Mouse (Mus musculus) bone marrow, adult 2 months (tissue): ENCODE measurements around the gene Nelfe. TPM values are rescaled to one million over a fixed set of nuclear protein-coding genes. Genes with fewer than 3 reads are reported as not detected.
A peak's percentile ranks its signal among the peaks of the same experiment; 100 is the strongest.

Experiments used
- H3K27ac ChIP-seq: fragments of 200-500 bp; 2 replicates; pipeline ENCODE4 v1.5.1; 2012; ENCODE audit warnings: low read depth, mild to moderate bottlenecking, control low read depth, inconsistent platforms, low read length; ENCODE audit not compliant: control insufficient read depth, poor library complexity, insufficient read depth
- H3K4me1 ChIP-seq: fragments of 200-500 bp; 2 replicates; pipeline ENCODE4 v1.6.1; 2011; ENCODE audit warnings: low read length; ENCODE audit not compliant: control insufficient read depth, insufficient read depth
- H3K4me3 ChIP-seq: fragments of 200-500 bp; replicated peaks from 2 replicates; pipeline ENCODE3; 2011; ENCODE audit warnings: mild to moderate bottlenecking, low read depth, low read length, control low read depth; ENCODE audit not compliant: control insufficient read depth
- CTCF ChIP-seq: fragments of 200-500 bp; IDR thresholded peaks from 2 replicates; pipeline ENCODE4 v1.5.1; 2011; ENCODE audit warnings: low read length, control low read depth; ENCODE audit not compliant: control insufficient read depth, insufficient read depth
- POLR2A ChIP-seq: fragments of 200-500 bp; IDR thresholded peaks from 2 replicates; pipeline ENCODE4 v1.6.1; 2011; ENCODE audit warnings: low read depth, mild to moderate bottlenecking, control low read depth, low read length, borderline replicate concordance; ENCODE audit not compliant: control insufficient read depth
- WGBS: fragments of 180-500 bp; shearing (Covaris S2); methylation state at CpG from one replicate; pipeline ENCODE4 v1.1.7; 2018; 5-methylcytosine and 5-hydroxymethylcytosine counted together
- polyA plus RNA-seq: library from polyadenylated mRNA; stranded (reverse); fragments of >200 nt; gene quantifications from 2 replicates; pipeline ENCODE4 v1.2.4, GENCODE M21; 2011; ENCODE audit warnings: low replicate concordance; ENCODE audit not compliant: missing spikeins, insufficient read depth, insufficient read length

The Nelfe gene
- polyA plus RNA-seq, 1 experiment: 42.2 TPM

DNA sequence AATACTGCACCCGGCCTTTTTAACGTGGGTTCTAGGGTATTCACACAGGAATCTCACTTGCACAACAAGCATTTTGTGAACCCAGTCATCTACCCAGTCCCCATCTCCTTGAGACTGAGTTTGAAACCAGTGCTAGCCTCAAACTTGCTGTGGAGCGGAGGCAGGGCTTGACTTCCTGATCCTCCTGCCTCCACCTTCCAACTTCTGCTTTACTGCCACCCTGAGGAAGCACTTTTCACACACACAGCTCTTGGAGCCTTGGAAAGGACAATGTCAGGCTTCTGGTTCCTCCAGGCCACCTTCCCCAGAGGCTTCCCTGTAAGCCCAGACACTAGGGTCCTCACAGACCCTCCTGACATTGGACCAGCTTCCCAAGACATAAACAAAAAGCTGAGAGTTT is 33.1 kb downstream of the Nelfe start:
- H3K4me3 ChIP-seq: no peak overlapping the region
- WGBS: 37% methylated on average over 3 of the region's 3 CpGs
- H3K4me1 ChIP-seq: peaks cover 2% of the 10 kb centered on the region
- TF ChIP-seq POLR2A (no peak), CTCF (no peak)
- H3K27ac ChIP-seq: no peak overlapping the region

DNA sequence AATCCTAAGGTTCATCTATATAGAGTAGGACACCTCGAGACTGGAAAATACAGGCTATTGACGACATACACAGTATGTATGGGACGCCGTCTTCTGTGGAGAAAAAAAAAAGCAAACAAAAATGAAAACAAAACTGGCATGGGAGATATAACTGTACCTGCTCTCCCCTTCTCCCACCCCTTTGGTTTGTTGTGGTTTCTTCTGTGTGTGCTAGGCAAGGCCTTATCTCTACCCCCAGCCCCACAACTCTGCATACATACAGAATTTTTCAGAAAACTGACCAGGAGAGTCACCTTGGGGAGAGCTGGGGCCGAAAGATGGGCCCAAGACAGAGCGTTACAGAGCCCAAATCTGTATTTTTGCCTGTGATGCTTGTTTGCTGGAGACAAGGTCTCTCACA is 34.5 kb downstream of the Nelfe start:
- H3K4me3 ChIP-seq: no peak overlapping the region
- no peak overlapping the region for H3K27ac ChIP-seq
- peaks cover 2% of the 10 kb centered on the region for H3K4me1 ChIP-seq
- no peak for TF ChIP-seq POLR2A
- no peak for TF ChIP-seq CTCF
- 70% methylated on average over 6 of the region's 6 CpGs for WGBS

DNA sequence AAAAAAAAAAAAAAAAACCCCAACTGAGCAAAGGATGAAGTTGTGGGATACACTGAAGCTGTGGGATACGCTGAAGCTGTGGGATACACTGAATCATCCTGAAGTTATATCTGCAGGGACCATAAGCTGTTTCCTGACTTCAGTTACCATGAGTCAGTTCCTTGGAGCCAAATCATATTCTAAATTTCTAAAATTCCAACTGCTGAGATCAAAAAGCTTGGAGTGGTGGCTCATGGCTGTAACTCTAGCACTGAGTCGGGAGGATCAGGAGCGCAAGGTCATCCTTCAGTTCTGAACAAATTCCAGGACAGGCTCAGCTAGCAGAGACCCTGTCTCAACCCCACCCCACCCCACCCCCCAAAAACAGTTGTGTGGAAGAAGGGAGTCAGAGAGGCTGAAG is 35.4 kb downstream of the Nelfe start:
- TF ChIP-seq CTCF: no peak
- TF ChIP-seq POLR2A: no peak
- H3K27ac ChIP-seq: no peak overlapping the region
- 93% methylated on average over 3 of the region's 3 CpGs for WGBS
- no peak overlapping the region for H3K4me3 ChIP-seq
- peaks cover 2% of the 10 kb centered on the region for H3K4me1 ChIP-seq

DNA sequence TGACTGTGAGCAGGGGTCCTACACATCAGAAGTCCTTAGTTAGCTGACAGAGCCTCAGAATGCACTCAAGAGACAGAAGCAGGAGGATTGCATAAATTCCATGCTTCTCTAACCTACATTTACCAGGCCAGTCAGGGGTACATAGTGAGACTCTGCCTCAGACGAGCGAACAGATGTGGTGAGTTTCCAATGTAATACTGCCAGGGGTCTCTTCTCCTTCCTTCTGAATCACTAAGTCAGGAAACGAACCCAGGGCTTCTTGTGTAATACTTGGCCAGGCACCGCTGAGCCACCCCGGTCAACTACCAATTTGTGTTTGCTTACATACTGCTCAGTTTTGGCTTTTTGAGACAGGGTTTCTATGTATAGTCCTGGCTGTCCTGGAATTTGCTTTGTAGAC is 37.8 kb downstream of the Nelfe start:
- Histone ChIP-seq H3K4me1 (peaks cover 2% of the 10 kb centered on the region), H3K4me3 (no peak overlapping the region), H3K27ac (no peak overlapping the region)
- no peak for TF ChIP-seq POLR2A
- no peak for TF ChIP-seq CTCF
- 30% methylated on average over 5 of the region's 5 CpGs for WGBS

DNA sequence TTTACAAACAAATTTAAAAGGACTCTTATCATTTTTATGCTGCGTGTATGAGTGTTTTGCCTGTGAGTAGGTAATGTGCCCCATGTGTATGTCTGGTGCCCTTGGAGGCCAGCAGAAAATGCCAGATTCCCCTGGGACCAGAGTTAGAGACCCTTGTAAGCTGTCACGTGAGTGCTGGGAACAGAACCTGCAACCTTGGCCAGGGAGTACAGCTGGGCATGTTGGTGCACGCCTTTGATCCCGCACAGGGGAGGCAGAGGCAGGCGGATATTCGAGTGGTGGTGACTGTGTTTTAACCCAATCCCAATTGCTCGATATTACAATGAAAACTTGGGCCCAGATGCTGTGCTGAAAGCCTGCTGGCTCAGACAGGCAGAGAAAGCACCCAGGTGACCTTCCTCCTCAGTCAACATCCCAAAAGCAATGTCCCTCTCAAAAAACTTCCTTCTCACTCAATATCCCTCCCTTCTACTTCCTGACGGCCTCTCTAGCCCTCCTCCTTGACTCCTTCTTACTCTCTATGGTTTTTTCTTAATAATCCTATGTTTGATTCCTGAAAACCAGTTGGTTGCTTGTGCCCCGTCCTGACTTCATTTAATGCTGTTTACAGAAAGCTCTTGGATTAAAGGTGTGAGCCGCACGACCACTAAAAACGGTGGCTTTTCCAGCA is 40.0 kb downstream of the Nelfe start:
- 89% methylated on average over 12 of the region's 12 CpGs for WGBS
- no peak overlapping the region for H3K4me3 ChIP-seq
- TF ChIP-seq CTCF (no peak), POLR2A (no peak)
- H3K4me1 ChIP-seq: peaks cover 4% of the 10 kb centered on the region
- no peak overlapping the region for H3K27ac ChIP-seq

DNA sequence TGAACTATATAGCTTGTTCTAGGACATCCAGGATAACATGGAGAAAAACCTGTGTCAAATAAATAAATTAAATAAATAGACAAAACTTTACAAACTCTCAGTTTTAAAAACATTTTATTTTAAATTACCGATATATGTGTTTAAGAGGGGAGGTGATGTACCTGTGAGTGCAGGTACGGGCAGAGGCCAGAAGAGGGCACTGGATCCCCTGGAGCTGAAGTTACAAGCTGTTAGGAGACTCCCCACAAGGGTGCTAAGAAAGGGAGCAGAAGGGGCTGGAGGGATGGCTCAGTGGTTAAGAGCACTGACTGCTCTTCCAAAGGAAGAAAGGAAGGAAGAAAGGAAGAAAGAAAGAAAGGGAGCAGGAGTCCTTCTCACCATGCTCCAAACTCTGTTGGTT is 41.2 kb downstream of the Nelfe start:
- 95% methylated on average over 2 of the region's 2 CpGs for WGBS
- peaks cover 7% of the 10 kb centered on the region for H3K4me1 ChIP-seq
- H3K27ac ChIP-seq: no peak overlapping the region
- no peak overlapping the region for H3K4me3 ChIP-seq
- peak; percentile 33; the same call in 1 of the 2 replicates for TF ChIP-seq CTCF
- TF ChIP-seq POLR2A: no peak

DNA sequence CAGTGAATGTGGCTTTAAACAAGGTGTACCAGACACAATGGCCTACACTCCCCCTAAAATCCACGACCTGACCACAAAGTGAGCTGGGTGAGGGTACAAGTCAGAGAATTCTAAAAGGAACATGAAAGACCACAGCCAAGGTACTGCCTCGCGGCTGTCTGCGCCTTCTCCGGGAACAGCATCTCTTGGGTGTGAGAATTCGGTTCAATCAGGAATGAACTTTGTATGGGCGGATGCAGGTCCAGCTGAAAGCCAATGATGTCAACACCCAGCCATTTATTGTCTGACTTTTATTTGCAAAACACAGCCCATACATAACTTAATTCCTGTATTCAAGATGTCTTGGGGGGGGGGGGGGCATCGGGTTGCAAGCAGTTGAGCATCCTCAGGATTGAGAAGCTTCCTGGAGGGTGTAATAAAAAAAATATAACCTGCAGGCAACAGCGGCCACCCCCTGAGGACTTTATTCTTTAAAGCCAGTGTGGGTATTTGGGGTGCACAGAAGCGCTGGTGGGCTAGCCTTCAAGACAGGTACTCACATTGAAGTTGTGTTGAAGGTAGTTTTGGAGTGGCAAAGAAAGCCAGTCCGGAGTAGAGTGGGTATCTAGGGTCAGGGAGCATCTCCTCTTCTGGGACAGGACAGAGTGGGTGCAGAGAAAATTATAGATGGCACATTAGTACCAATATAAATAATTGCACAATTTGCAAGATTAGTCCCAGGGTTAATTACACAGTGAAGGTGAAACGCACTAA is 43.1 kb downstream of the Nelfe start:
- Histone ChIP-seq H3K27ac (no peak overlapping the region; the same call in 1 of the 2 replicates), H3K4me1 (peaks cover 6% of the 10 kb centered on the region)
- WGBS: 81% methylated on average over 12 of the region's 12 CpGs

DNA sequence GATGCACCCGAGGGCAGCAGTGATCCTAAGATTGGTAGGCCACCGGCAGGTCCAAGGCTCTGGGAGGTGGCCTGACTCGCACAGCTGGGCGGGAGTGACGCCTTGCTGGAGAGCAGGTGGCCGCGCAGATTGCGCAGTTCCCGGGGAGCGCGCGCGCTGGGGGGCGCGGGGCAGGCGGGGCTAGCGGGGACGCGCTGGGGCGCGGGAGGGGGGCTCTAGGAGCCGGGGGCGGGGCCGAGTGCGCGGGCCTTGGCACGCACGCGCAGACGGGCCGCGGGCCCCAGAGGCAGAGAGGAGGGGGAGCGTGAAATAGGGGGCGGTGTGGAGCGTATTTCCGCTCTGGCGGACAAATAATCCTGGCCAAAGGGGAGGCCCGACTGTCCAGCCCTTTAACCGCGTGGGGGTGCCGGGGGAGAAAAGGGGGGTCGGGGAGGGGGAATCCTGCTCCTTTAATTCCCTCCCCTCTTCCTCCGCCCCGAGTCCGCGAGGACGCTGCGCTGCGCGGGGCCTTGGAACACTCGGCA is 43.9 kb downstream of the Nelfe start:
- WGBS: under 1% methylated on average over 51 of the region's 51 CpGs
- TF ChIP-seq CTCF (0 out of 2 replicates have a peak, but pooled peaks have one; percentile 19), POLR2A (0 out of 2 replicates have a peak, but pooled peaks have one; percentile 55)
- peak overlapping the region; percentile 2 for H3K27ac ChIP-seq
- H3K4me3 ChIP-seq: peak overlapping the region; percentile 77
- peaks cover 5% of the 10 kb centered on the region for H3K4me1 ChIP-seq

More for the DNA sequence above, 43.1 kb downstream of the Nelfe start:
- TF ChIP-seq POLR2A (no peak), CTCF (no peak)
- no peak overlapping the region for H3K4me3 ChIP-seq
